Mouse (Mus musculus) olfactory bulb, adult 2 months (tissue): ENCODE measurements at regions not wholly inside any gene's neighbourhood (a gene's known extent, or its start where the extent isn't known, plus 50 kb on each side); places are given as distances from the start of the nearest gene placed in this dataset.

ENCODE experiments used
- CTCF ChIP-seq: fragments of 200-500 bp; IDR thresholded peaks from 2 replicates; pipeline ENCODE4 v1.5.1; 2012; ENCODE audit warnings: low read depth, mild to moderate bottlenecking, low read length, moderate library complexity; ENCODE audit not compliant: insufficient read depth
- POLR2A ChIP-seq: fragments of 200-500 bp; IDR thresholded peaks from 2 replicates; pipeline ENCODE4 v1.6.1; 2012; ENCODE audit warnings: mild to moderate bottlenecking, low read depth, low read length, moderate library complexity; ENCODE audit not compliant: insufficient read depth

DNA sequence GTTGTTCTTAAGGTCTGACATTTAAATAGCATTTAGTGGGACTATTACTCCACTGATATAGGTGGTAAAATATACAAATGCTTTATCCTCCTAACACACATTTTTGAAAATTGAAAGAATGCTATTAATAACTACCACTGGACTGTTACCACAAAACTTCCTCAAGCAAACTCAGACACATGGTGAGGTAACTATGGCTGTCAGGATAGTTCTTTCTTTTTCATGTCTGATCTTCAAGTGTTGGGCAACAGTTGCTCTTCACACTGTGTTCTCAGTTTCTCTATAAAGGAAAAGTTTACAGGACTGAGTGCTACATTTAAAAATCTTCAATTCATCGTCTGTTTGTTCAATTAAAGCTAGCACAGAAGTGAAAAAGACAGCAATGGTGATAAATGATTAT lies 326.0 kb downstream of the Arl4a start:
- TF ChIP-seq CTCF (no peak), POLR2A (no peak)
